Mouse (Mus musculus) small intestine, adult 2 months (tissue): Measurements from ENCODE around the gene Gm20388.

Experiments
- CTCF ChIP-seq: fragments of 200-500 bp; IDR thresholded peaks from 2 replicates; pipeline ENCODE4 v1.5.1; 2012; ENCODE audit warnings: low read depth, mild to moderate bottlenecking, control low read depth, inconsistent platforms, low read length, moderate library complexity, mixed read lengths; ENCODE audit not compliant: insufficient replicate concordance, insufficient read length; ENCODE audit errors: extremely low read depth
- POLR2A ChIP-seq: fragments of 200-500 bp; IDR thresholded peaks from 2 replicates; pipeline ENCODE4 v1.6.1; 2012; ENCODE audit warnings: low read depth, mild to moderate bottlenecking, control low read depth, inconsistent platforms, low read length, moderate library complexity

- TF ChIP-seq CTCF (no peak), POLR2A (no peak)
These were observed 1651.2 kb downstream of the Gm20388 start for GRCm38 (mm10) chr8:121561636-121562345.
